Mouse (Mus musculus) heart, adult 11 months (tissue): ENCODE measurements around the gene Izumo1r.

Experiments
- DNase-seq: peaks from one replicate; pipeline ENCODE4 v3.0.0; 2022

Gene Izumo1r

GRCm38 (mm10) chr9:14864726-14865125, 39.0 kb downstream of the Izumo1r start:
- DNase-seq = peak; percentile 61

GRCm38 (mm10) chr9:14863126-14863525, 40.6 kb downstream of the Izumo1r start:
- peak; percentile 56 for DNase-seq

GRCm38 (mm10) chr9:14859868-14860639, 43.7 kb downstream of the Izumo1r start, which contains the start of gene Gpr83:
Gene Gpr83 (plus strand): TSS chr9:14860210.
- peak; percentile 78 for DNase-seq

- DNase-seq = peak; percentile 76
Observed at GRCm38 (mm10) chr9:14858782-14859181, 45.0 kb downstream of the Izumo1r start.

GRCm38 (mm10) chr9:14858170-14858706, 45.5 kb downstream of the Izumo1r start:
- no peak for DNase-seq

GRCm38 (mm10) chr9:14856922-14857654, 46.7 kb downstream of the Izumo1r start:
- DNase-seq = peak; percentile 60

- peak; percentile 49 for DNase-seq
Observed at GRCm38 (mm10) chr9:14854585-14854984, 49.2 kb downstream of the Izumo1r start.

- DNase-seq = peak; percentile 9
Observed at GRCm38 (mm10) chr9:14848267-14848935, 55.3 kb downstream of the Izumo1r start.

- peak; percentile 6 for DNase-seq
Observed at GRCm38 (mm10) chr9:14846428-14846827, 57.3 kb downstream of the Izumo1r start.

- peak; percentile 29 for DNase-seq
Observed at GRCm38 (mm10) chr9:14843901-14844300, 59.8 kb downstream of the Izumo1r start.

- DNase-seq = peak; percentile 71
Observed at GRCm38 (mm10) chr9:14843311-14843857, 60.4 kb downstream of the Izumo1r start.

- peak; percentile 90 for DNase-seq
Observed at GRCm38 (mm10) chr9:14841878-14842761, 61.6 kb downstream of the Izumo1r start.

GRCm38 (mm10) chr9:14839970-14840369, 63.8 kb downstream of the Izumo1r start:
- peak; percentile 54 for DNase-seq

GRCm38 (mm10) chr9:14839527-14839926, 64.2 kb downstream of the Izumo1r start:
- peak; percentile 72 for DNase-seq
